Mouse (Mus musculus): Measurements from ENCODE around the gene Pard3. TPM values are rescaled to one million over a fixed set of nuclear protein-coding genes. Genes with fewer than 3 reads are reported as not detected.

Gene Pard3
- polyA plus RNA-seq, 1 experiment: 10.4 TPM

DNA sequence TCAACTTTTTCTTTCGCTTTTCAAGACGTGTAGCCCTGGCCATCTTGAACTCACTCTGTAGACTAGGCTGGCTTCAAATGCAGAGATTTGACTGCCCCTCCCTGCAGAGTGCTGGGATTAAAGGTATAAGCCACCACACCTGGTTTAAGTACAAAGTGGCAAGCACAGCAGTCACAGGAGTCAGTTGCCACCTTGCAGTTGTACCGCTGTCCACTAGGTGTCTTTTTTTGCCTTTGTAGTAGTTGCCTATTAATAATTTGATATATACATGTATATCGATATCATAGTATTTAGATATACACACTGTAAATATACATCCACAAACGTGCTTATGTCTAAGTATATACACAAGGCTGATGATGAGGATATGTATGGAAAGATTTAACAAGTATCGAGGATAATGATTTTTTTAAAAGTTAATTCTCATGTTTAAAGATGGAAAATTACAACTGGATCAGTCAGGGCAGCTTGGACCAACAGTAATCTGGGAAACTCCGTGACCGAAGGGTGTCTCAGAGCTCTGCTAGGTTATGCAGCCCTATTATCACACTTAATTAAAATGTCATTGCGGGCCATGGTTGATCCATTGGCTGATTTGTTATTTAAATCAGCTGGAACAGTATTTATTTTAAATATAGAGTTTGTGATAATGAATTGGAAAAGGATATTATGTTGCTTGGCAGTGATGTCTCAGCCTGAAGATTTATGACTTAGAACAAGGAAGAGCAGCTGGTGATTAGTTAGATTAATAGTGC lies 220.9 kb downstream of the Pard3 start:
- no peak for DNase-seq
- Histone ChIP-seq H3K36me3 (ENCODE audit: control insufficient read depth, insufficient read depth, low read length) (no peaks in the 10 kb centered on the region), H3K4me1 (replicated peaks; ENCODE audit: control insufficient read depth, insufficient read depth, low read length) (no peaks in the 10 kb centered on the region), H3K27ac (ENCODE audit: control insufficient read depth, insufficient read depth, low read length) (no peak overlapping the region), H3K4me3 (ENCODE audit: control insufficient read depth, insufficient read depth, low read length) (no peak overlapping the region), H3K27me3 (ENCODE audit: control insufficient read depth, insufficient read depth, low read length) (no peaks in the 10 kb centered on the region)
- 79% methylated on average over 9 of the region's 9 CpGs for WGBS
- no peak for TF ChIP-seq CTCF (IDR thresholded peaks at IDR 0.05; ENCODE audit: borderline replicate concordance, control insufficient read depth, extremely low read depth, insufficient read depth, low read length, poor library complexity)
- no peak for TF ChIP-seq POLR2A (IDR thresholded peaks at IDR 0.05; ENCODE audit: control insufficient read depth, extremely low read depth, insufficient read depth, low read length, poor library complexity)

DNA sequence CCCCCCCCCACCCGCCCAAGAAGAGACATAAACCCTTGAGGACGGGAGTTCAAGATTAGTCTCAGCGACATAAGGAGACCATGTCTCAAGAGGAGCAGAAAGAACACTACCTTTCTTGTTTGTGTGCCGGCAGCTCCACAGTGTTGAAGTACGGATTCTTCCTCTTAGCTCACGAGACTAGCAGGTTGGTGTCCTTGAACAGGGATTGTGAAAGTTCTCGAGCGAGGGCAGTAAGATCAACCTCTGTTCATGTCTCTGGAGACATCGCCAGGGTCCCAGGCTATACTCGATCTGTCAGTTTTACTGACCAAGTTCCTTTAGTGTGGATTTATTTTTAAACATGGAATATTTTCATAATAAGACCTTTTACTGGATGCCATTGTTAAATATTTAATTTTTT lies 224.1 kb downstream of the Pard3 start:
- Histone ChIP-seq H3K36me3 (ENCODE audit: control insufficient read depth, insufficient read depth, low read length) (no peaks in the 10 kb centered on the region), H3K4me3 (ENCODE audit: control insufficient read depth, insufficient read depth, low read length) (no peak overlapping the region), H3K27ac (ENCODE audit: control insufficient read depth, insufficient read depth, low read length) (no peak overlapping the region), H3K4me1 (replicated peaks; ENCODE audit: control insufficient read depth, insufficient read depth, low read length) (no peaks in the 10 kb centered on the region), H3K27me3 (ENCODE audit: control insufficient read depth, insufficient read depth, low read length) (no peaks in the 10 kb centered on the region)
- WGBS: 95% methylated on average over 10 of the region's 10 CpGs
- DNase-seq: no peak
- TF ChIP-seq POLR2A (IDR thresholded peaks at IDR 0.05; ENCODE audit: control insufficient read depth, extremely low read depth, insufficient read depth, low read length, poor library complexity) (no peak), CTCF (IDR thresholded peaks at IDR 0.05; ENCODE audit: borderline replicate concordance, control insufficient read depth, extremely low read depth, insufficient read depth, low read length, poor library complexity) (no peak)

DNA sequence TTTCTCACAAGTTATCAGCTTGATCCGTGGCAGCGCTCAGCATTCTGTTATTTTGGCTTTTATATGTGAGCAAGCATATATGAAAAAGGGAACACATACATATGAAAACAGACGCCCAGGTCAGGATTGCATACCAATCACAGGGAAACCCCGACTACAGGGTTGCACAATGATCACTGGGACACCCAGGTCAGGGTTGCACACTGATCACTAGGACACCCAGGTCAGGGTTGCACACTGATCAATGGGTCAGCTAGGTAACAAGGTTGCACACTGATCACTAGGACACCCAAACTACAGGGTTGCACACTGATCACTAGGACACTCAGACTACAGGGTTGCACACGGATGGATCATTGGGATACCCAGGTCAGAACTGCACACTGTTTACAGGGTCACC lies 228.6 kb downstream of the Pard3 start:
- no peak overlapping the region for H3K4me3 ChIP-seq (ENCODE audit: control insufficient read depth, insufficient read depth, low read length)
- no peak overlapping the region for H3K27ac ChIP-seq (ENCODE audit: control insufficient read depth, insufficient read depth, low read length)
- H3K36me3 ChIP-seq (ENCODE audit: control insufficient read depth, insufficient read depth, low read length): no peaks in the 10 kb centered on the region
- DNase-seq: no peak
- WGBS: 96% methylated on average over 5 of the region's 5 CpGs
- no peaks in the 10 kb centered on the region for H3K4me1 ChIP-seq (replicated peaks; ENCODE audit: control insufficient read depth, insufficient read depth, low read length)
- no peak for TF ChIP-seq CTCF (IDR thresholded peaks at IDR 0.05; ENCODE audit: borderline replicate concordance, control insufficient read depth, extremely low read depth, insufficient read depth, low read length, poor library complexity)
- no peak for TF ChIP-seq POLR2A (IDR thresholded peaks at IDR 0.05; ENCODE audit: control insufficient read depth, extremely low read depth, insufficient read depth, low read length, poor library complexity)
- no peaks in the 10 kb centered on the region for H3K27me3 ChIP-seq (ENCODE audit: control insufficient read depth, insufficient read depth, low read length)

DNA sequence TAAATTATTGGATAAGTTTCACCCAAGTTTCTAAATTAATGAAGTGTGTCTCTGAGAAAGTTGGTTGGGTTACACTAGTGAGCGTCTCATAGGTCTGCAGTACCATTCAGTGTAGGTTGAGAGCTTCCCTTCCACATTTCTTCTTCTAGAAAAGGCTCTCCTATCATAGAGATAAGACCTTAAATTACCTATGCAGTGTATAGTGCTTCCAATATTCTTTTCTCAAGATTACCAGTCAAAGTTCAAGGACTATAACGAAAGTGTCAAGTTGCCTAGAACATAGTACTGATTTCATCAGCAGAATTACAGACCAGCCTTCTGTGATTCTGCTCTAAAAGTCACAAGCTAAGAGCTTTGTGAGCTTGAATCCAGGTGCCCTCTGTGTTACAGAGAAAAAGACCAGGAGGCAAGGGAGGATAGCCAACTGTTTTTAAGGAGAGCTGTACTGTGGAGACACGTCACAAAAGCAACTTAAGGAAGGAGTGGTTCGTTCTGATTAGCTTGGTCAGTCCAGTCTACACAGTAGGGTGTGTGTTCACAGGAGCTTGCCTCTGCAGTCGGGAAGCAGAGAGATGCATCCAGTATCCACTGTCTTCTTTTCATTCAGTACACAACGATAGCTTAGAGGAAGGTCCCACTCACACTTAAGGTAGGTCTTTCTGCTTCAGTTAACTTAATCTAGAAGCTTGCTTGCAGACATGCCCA lies 229.5 kb downstream of the Pard3 start:
- no peaks in the 10 kb centered on the region for H3K27me3 ChIP-seq (ENCODE audit: control insufficient read depth, insufficient read depth, low read length)
- no peak for DNase-seq
- H3K27ac ChIP-seq (ENCODE audit: control insufficient read depth, insufficient read depth, low read length): no peak overlapping the region
- WGBS: 95% methylated on average over 6 of the region's 6 CpGs
- H3K36me3 ChIP-seq (ENCODE audit: control insufficient read depth, insufficient read depth, low read length): no peaks in the 10 kb centered on the region
- no peak overlapping the region for H3K4me3 ChIP-seq (ENCODE audit: control insufficient read depth, insufficient read depth, low read length)
- no peaks in the 10 kb centered on the region for H3K4me1 ChIP-seq (replicated peaks; ENCODE audit: control insufficient read depth, insufficient read depth, low read length)
- no peak for TF ChIP-seq POLR2A (IDR thresholded peaks at IDR 0.05; ENCODE audit: control insufficient read depth, extremely low read depth, insufficient read depth, low read length, poor library complexity)
- no peak for TF ChIP-seq CTCF (IDR thresholded peaks at IDR 0.05; ENCODE audit: borderline replicate concordance, control insufficient read depth, extremely low read depth, insufficient read depth, low read length, poor library complexity)

DNA sequence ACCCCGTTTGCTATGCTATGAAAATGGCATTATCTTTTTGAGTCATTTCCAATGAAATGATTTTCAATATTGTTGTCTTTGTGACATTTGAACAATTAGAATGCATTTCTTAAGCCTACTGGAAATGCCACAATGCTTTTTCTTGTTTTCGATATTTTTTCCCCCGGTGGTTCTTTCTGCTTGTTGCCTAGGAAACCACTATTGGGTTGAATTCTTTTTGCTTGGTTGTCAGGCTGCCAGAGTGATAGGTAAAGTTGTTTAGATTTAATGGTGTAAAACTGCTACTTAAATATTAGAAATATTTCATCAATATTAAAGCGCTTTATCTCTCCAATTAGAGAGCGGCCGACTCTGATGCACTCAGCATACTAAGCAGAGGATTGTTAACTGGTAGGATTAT lies 230.4 kb downstream of the Pard3 start:
- no peaks in the 10 kb centered on the region for H3K36me3 ChIP-seq (ENCODE audit: control insufficient read depth, insufficient read depth, low read length)
- no peak overlapping the region for H3K27ac ChIP-seq (ENCODE audit: control insufficient read depth, insufficient read depth, low read length)
- no peak for DNase-seq
- 95% methylated on average over 6 of the region's 6 CpGs for WGBS
- TF ChIP-seq POLR2A (IDR thresholded peaks at IDR 0.05; ENCODE audit: control insufficient read depth, extremely low read depth, insufficient read depth, low read length, poor library complexity) (no peak), CTCF (IDR thresholded peaks at IDR 0.05; ENCODE audit: borderline replicate concordance, control insufficient read depth, extremely low read depth, insufficient read depth, low read length, poor library complexity) (no peak)
- H3K4me3 ChIP-seq (ENCODE audit: control insufficient read depth, insufficient read depth, low read length): no peak overlapping the region
- no peaks in the 10 kb centered on the region for H3K27me3 ChIP-seq (ENCODE audit: control insufficient read depth, insufficient read depth, low read length)
- H3K4me1 ChIP-seq (replicated peaks; ENCODE audit: control insufficient read depth, insufficient read depth, low read length): no peaks in the 10 kb centered on the region

DNA sequence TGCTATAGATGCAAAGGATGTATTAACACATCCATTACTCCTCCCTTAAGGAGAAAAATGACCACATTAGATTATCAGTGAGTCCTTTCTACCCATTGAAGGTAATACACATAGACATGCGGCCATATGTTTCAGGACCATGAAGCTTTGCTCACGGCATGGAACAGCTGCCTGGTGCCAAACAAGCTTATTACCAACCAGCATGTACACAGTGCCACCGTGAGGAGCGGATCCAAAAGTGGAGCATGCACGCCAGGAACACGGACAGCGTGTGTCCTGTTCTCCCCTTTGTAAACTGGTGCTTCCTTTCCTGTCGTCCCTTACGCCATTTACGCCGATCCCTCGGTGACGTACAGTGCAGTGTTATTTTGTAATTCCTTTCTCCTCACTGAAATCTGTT lies 232.2 kb downstream of the Pard3 start:
- Histone ChIP-seq H3K27me3 (ENCODE audit: control insufficient read depth, insufficient read depth, low read length) (no peaks in the 10 kb centered on the region), H3K36me3 (ENCODE audit: control insufficient read depth, insufficient read depth, low read length) (no peaks in the 10 kb centered on the region)
- whole genome bisulfite sequencing: 98% methylated on average over 13 of the region's 13 CpGs

More for the DNA sequence above, 232.2 kb downstream of the Pard3 start:
- Histone ChIP-seq H3K27ac (ENCODE audit: control insufficient read depth, insufficient read depth, low read length) (no peak overlapping the region), H3K4me1 (replicated peaks; ENCODE audit: control insufficient read depth, insufficient read depth, low read length) (no peaks in the 10 kb centered on the region), H3K4me3 (ENCODE audit: control insufficient read depth, insufficient read depth, low read length) (no peak overlapping the region)
- no peak for DNase-seq
- TF ChIP-seq POLR2A (IDR thresholded peaks at IDR 0.05; ENCODE audit: control insufficient read depth, extremely low read depth, insufficient read depth, low read length, poor library complexity) (no peak), CTCF (IDR thresholded peaks at IDR 0.05; ENCODE audit: borderline replicate concordance, control insufficient read depth, extremely low read depth, insufficient read depth, low read length, poor library complexity) (no peak)
